Mouse (Mus musculus): ENCODE results near the gene Slc1a5. TPM values are rescaled to one million over a fixed set of nuclear protein-coding genes. Genes with fewer than 3 reads are reported as not detected.

Slc1a5 gene
- polyA plus RNA-seq, 1 experiment from 2014 or later = 50.8 TPM

GRCm38 (mm10) chr7:16810399-16810919 lies 29.3 kb downstream of the Slc1a5 start:
- ATAC-seq (ENCODE audit: insufficient number of reproducible peaks, low FRiP score) = no peak
- Histone ChIP-seq H3K36me3 (peaks cover 62% of the 10 kb centered on the region), H3K4me3 (peak overlapping the region; percentile 49), H3K9me3 (replicated peaks) (no peaks in the 10 kb centered on the region), H3K4me1 (replicated peaks) (peaks cover 20% of the 10 kb centered on the region), H3K27me3 (replicated peaks) (peaks cover 32% of the 10 kb centered on the region), H3K4me2 (peak overlapping the region; percentile 85), H3K9ac (peak overlapping the region; percentile 68; the same call in 1 of the 2 replicates), H3K27ac (ENCODE audit: poor library complexity, severe bottlenecking) (no peak overlapping the region)
- WGBS = 49% methylated on average over 28 of the region's 28 CpGs

DNA sequence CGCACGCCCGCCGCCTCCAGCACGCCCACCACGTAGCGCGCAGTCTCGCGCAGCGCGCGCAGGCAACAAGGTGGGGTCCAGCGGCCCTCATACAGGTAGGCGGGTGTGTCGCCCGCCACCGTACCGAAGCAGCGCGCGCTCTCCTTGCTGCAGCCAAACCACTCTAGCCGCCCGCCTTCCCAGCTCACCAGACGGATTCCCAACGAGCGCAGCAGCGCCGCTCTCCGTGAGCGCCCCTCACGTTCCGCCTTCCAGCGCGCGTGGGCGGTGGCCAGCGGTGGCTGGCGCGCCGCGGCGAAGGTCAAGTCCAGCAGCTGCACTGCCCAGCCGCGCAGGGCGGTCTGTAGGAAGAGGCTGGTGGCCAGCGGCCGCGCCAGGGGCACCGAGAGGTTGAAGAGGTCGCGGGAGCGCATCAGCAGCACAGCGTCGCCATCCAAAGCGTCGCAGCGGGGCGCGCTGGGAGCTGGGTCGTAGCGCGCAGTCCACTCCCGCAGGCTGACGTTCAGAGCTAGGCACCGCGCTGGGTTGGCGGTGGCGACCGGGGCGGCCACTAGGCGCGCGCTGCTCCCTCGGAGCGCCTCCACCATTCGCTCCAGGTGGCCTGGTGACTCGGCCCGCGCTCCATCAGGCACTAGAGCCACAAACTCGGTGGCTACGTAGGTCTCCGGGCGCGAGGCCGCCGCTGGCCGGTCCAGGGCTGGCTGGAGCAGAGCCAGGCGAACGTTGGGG lies 29.9 kb downstream of the Slc1a5 start:
- 6% methylated on average over 90 of the region's 90 CpGs for WGBS
- Histone ChIP-seq H3K27me3 (replicated peaks) (peaks cover 32% of the 10 kb centered on the region), H3K36me3 (peaks cover 62% of the 10 kb centered on the region), H3K4me1 (replicated peaks) (peaks cover 23% of the 10 kb centered on the region), H3K4me2 (peak overlapping the region; percentile 85), H3K4me3 (peak overlapping the region; percentile 49), H3K9me3 (replicated peaks) (no peaks in the 10 kb centered on the region), H3K27ac (ENCODE audit: poor library complexity, severe bottlenecking) (no peak overlapping the region), H3K9ac (peak overlapping the region; percentile 68)
- ATAC-seq (ENCODE audit: insufficient number of reproducible peaks, low FRiP score) = peak; percentile 26

- Histone ChIP-seq H3K9ac (peak overlapping the region; percentile 68), H3K4me2 (peak overlapping the region; percentile 85), H3K4me3 (peak overlapping the region; percentile 49), H3K36me3 (peaks cover 58% of the 10 kb centered on the region), H3K27ac (ENCODE audit: poor library complexity, severe bottlenecking) (no peak overlapping the region), H3K9me3 (replicated peaks) (no peaks in the 10 kb centered on the region), H3K4me1 (replicated peaks) (peaks cover 23% of the 10 kb centered on the region), H3K27me3 (replicated peaks) (peaks cover 32% of the 10 kb centered on the region)
- no peak for ATAC-seq (ENCODE audit: insufficient number of reproducible peaks, low FRiP score)
- WGBS = 18% methylated on average over 17 of the region's 17 CpGs
These were observed 30.5 kb downstream of the Slc1a5 start for GRCm38 (mm10) chr7:16811649-16812070.

DNA sequence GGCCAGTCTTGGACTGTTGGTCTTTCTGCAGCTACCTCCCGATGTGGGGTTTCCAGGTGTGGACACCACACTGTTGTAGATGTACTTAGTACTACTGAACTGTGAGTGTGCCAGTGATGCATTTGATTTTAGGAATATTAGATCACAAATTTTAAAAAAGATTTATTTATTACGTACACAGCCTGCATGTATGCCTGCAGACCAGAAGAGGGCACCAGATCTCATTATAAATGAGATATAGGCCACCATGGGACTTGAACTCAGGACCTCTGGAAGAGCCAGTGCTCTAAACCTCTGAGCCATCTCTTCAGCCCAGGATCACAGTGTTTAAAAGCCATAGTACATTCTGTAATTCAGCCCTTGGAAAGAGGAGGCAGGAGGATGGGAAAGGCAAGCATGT lies 31.4 kb downstream of the Slc1a5 start:
- Histone ChIP-seq H3K4me3 (no peak overlapping the region), H3K4me1 (replicated peaks) (peaks cover 28% of the 10 kb centered on the region), H3K27ac (ENCODE audit: poor library complexity, severe bottlenecking) (no peak overlapping the region), H3K4me2 (no peak overlapping the region), H3K27me3 (replicated peaks) (peaks cover 32% of the 10 kb centered on the region), H3K36me3 (peaks cover 50% of the 10 kb centered on the region), H3K9ac (no peak overlapping the region), H3K9me3 (replicated peaks) (no peaks in the 10 kb centered on the region)
- no peak for ATAC-seq (ENCODE audit: insufficient number of reproducible peaks, low FRiP score)
- 80% methylated on average over 2 of the region's 2 CpGs for WGBS

- Histone ChIP-seq H3K9ac (peak within 1 kb of the TSS; percentile 96), H3K4me2 (peak within 1 kb of the TSS; percentile 96), H3K27me3 (replicated peaks) (peaks cover 28% of the 10 kb centered on the region), H3K9me3 (replicated peaks) (no peaks in the 10 kb centered on the region), H3K36me3 (peaks cover 28% of the 10 kb centered on the region), H3K4me3 (peak within 1 kb of the TSS; percentile 77), H3K4me1 (replicated peaks) (peaks cover 56% of the 10 kb centered on the region), H3K27ac (ENCODE audit: poor library complexity, severe bottlenecking) (peak within 1 kb of the TSS; percentile 86)
- 6% methylated on average over 1 of the region's 1 CpGs for WGBS
- no peak for ATAC-seq (ENCODE audit: insufficient number of reproducible peaks, low FRiP score)
These were observed 34.3 kb downstream of the Slc1a5 start, which contains the start of gene Strn4 for GRCm38 (mm10) chr7:16815351-16815941. Gene Strn4 (plus strand): TSS chr7:16815889.

GRCm38 (mm10) chr7:16816078-16816474 lies 34.9 kb downstream of the Slc1a5 start:
- peak overlapping the region; percentile 96 for H3K9ac ChIP-seq
- peaks cover 24% of the 10 kb centered on the region for H3K36me3 ChIP-seq
- 1% methylated on average over 34 of the region's 55 CpGs for WGBS
- peaks cover 22% of the 10 kb centered on the region for H3K27me3 ChIP-seq (replicated peaks)
- H3K4me1 ChIP-seq (replicated peaks) = peaks cover 56% of the 10 kb centered on the region
- ATAC-seq (ENCODE audit: insufficient number of reproducible peaks, low FRiP score) = peak; percentile 81
- peak overlapping the region; percentile 77 for H3K4me3 ChIP-seq
- H3K27ac ChIP-seq (ENCODE audit: poor library complexity, severe bottlenecking) = peak overlapping the region; percentile 86
- peak overlapping the region; percentile 96 for H3K4me2 ChIP-seq
- no peaks in the 10 kb centered on the region for H3K9me3 ChIP-seq (replicated peaks)

DNA sequence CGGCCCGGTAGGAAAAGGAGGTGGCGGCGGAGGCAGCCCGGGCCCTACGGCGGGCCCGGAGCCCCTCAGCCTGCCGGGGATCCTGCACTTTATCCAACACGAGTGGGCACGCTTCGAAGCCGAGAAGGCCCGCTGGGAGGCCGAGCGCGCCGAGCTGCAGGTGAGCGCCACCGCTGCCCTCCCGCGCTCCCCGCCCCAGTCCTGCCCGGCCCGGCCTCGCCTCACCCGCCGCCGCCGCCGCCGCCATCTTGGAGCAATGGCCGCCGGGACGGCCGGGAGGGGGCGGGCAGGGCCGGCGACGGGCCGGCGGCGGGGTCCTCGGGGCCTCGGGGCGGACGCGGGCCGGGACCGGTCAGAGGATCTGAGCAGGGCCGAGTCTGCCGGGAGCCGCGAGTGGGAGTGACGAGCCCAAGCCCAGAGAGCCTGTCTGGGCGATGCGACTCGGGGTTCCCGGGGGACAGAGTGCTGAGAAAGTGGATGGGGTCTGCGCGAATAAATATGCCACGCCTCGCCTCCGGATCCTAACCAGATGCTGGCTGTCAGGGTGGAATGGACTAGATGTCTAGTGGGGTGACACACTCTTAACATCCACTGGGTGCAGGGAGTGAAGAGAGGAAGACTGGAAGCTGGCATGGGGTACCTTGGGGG lies 35.5 kb downstream of the Slc1a5 start, which contains the start of gene Fkrp:
Gene Fkrp, minus strand, starts transcription at position 258 of the 648 bp plus-strand sequence.
- Histone ChIP-seq H3K27ac (ENCODE audit: poor library complexity, severe bottlenecking) (peak within 1 kb of the TSS; percentile 86), H3K4me3 (peak within 1 kb of the TSS; percentile 77), H3K4me2 (peak within 1 kb of the TSS; percentile 96), H3K36me3 (peaks cover 24% of the 10 kb centered on the region), H3K4me1 (replicated peaks) (peaks cover 56% of the 10 kb centered on the region), H3K9ac (peak within 1 kb of the TSS; percentile 96), H3K9me3 (replicated peaks) (no peaks in the 10 kb centered on the region), H3K27me3 (replicated peaks) (peaks cover 17% of the 10 kb centered on the region)
- ATAC-seq (ENCODE audit: insufficient number of reproducible peaks, low FRiP score) = peak; percentile 80
- WGBS = 0% methylated on average over 63 of the region's 64 CpGs

DNA sequence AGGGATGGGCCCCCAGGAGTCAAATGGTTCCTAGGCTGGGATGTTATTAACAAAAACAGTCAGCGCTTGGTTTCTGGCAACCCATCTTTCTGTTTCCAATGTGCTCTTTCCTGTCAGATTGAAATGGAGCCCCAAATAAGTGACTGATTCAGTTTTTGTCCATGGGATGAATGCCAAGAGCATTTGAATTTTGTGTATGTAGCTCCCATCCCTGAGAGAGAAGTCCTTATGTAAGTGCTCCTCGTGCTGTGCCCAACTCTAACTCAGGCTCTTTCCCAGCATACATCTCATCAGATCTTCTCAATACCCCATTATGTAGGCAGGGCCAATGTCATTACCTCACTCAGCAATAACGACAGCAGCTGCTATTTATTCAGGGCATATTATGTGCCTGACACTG lies 36.6 kb downstream of the Slc1a5 start:
- no peak for ATAC-seq (ENCODE audit: insufficient number of reproducible peaks, low FRiP score)
- WGBS = 66% methylated on average over 3 of the region's 3 CpGs
- peak overlapping the region; percentile 96 for H3K9ac ChIP-seq

DNA sequence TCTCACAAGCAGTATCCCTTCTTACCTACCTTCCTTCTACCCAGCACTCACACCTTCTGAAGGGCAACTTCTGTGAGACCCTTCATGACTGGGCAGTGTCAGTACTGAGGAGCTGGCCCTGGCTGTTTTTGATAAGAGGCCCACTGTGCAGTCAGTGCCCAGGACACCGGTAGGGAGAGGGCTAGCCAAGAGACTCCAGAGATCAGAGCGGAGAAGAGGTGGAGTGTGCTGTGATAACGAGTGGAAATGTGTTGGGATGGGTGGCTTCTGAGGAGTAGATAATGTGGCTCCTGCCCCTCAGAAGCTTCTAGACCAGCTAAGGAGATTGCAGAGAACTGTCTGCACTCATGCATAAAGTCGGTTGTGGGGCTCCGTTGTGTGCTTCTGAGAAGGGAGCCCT lies 38.7 kb downstream of the Slc1a5 start:
- no peak overlapping the region for H3K27ac ChIP-seq (ENCODE audit: poor library complexity, severe bottlenecking)
- H3K9me3 ChIP-seq (replicated peaks) = no peaks in the 10 kb centered on the region
- WGBS = 29% methylated on average over 5 of the region's 5 CpGs
- no peak for ATAC-seq (ENCODE audit: insufficient number of reproducible peaks, low FRiP score)
- no peak overlapping the region for H3K9ac ChIP-seq
- peaks cover 78% of the 10 kb centered on the region for H3K4me1 ChIP-seq (replicated peaks)
- H3K27me3 ChIP-seq (replicated peaks) = no peaks in the 10 kb centered on the region
- H3K36me3 ChIP-seq = peaks cover 21% of the 10 kb centered on the region
- H3K4me3 ChIP-seq = no peak overlapping the region
- no peak overlapping the region for H3K4me2 ChIP-seq

More for the DNA sequence above, 36.6 kb downstream of the Slc1a5 start:
- H3K4me3 ChIP-seq = peak overlapping the region; percentile 77
- H3K27ac ChIP-seq (ENCODE audit: poor library complexity, severe bottlenecking) = no peak overlapping the region
- H3K4me1 ChIP-seq (replicated peaks) = peaks cover 62% of the 10 kb centered on the region
- peak overlapping the region; percentile 96 for H3K4me2 ChIP-seq
- peaks cover 27% of the 10 kb centered on the region for H3K36me3 ChIP-seq
- 0 out of 2 replicates have a peak, but pooled peaks cover 6% of the 10 kb centered on the region for H3K27me3 ChIP-seq (replicated peaks)
- H3K9me3 ChIP-seq (replicated peaks) = no peaks in the 10 kb centered on the region

- 60% methylated on average over 5 of the region's 5 CpGs for WGBS
- no peak overlapping the region for H3K27ac ChIP-seq (ENCODE audit: poor library complexity, severe bottlenecking)
- no peaks in the 10 kb centered on the region for H3K27me3 ChIP-seq (replicated peaks)
- H3K36me3 ChIP-seq = peaks cover 25% of the 10 kb centered on the region
- no peak for ATAC-seq (ENCODE audit: insufficient number of reproducible peaks, low FRiP score)
- no peak overlapping the region for H3K4me3 ChIP-seq
- peaks cover 77% of the 10 kb centered on the region for H3K4me1 ChIP-seq (replicated peaks)
- 0 out of 2 replicates have a peak overlapping the region, but pooled peaks have one; percentile 46 for H3K9ac ChIP-seq
- H3K4me2 ChIP-seq = no peak overlapping the region
- H3K9me3 ChIP-seq (replicated peaks) = no peaks in the 10 kb centered on the region
These were observed 39.2 kb downstream of the Slc1a5 start for GRCm38 (mm10) chr7:16820271-16820763.

All from heart, embryonic 12.5 days (tissue).